Mouse (Mus musculus): ENCODE results near the gene Vps35l.

Gene Vps35l

DNA sequence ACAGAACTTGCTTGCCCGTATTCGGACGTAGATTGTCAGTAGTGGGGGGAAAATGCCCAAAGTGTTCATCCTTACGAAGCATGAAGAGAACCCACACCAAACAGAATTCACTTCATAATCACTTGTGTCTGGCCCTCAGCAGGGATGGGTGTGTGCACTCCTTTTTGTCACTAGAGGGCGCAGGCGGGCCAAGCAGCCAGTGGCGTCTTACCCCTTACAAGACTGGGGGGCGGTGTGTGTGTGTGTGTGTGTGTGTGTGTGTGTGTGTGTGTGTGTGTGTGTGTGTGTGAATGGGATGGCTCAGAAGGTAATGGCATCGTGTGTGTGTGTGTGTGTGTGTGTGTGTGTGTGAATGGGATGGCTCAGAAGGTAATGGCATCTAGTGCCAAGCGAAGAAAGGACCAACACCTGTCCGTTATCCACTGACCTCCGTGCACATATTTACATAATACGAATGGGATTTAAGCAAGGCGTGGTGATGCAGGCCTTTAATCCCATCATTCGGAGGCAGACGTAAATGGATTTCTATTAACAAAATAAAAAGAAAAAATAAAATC lies at the start of gene Vps35l:
Vps35l (plus strand) TSS at position 252 of the 557 bp plus-strand sequence.
- in situ Hi-C loops (cut with MboI; ENCODE audit: unreplicated experiment in 2 of 2): no loop called here

DNA sequence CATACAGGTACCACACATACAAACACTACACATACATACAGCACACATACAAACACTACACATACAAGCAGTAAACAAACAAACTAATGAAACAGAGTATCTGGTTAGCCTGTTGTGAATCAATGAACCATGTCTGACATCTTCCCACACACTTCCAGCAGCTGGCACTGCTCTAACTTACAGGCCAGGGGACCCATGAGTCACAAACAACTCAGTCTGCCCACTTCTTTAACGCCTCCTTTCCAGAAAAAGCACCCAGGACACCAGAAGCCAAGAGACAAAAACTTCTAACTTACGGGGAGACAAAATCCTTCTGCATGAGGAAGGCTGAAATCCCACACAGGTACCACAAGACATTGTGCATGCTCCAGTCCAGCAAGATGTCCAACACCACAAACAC lies 48.7 kb upstream of the Vps35l start:
- in situ Hi-C loops (cut with MboI; ENCODE audit: unreplicated experiment in 2 of 2): no loop called here

DNA sequence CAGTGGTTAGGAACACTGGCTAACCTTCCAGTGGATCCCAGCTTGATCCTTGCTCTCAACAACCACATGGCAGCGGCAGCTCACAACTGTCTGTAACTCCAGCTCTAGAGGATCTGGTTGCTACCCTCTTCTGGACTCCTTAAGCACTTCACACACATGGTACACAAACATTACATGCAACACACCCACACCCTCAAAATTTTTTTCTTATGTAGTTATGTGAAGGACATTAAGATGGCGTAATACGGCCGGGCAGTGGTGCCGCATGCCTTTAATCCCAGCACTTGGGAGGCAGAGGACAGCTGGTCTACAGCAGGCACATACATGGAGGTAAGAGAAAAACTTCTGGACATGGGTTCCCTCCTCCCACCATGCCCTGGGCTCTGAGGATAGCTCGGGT lies 43.9 kb upstream of the Vps35l start:
- in situ Hi-C loops (cut with MboI; ENCODE audit: unreplicated experiment in 2 of 2): loop anchor here in 1 of 2 experiments (5.0 kb wide), 1 partner anchor 169 kb away; no protein-coding TSS in a partner anchor

DNA sequence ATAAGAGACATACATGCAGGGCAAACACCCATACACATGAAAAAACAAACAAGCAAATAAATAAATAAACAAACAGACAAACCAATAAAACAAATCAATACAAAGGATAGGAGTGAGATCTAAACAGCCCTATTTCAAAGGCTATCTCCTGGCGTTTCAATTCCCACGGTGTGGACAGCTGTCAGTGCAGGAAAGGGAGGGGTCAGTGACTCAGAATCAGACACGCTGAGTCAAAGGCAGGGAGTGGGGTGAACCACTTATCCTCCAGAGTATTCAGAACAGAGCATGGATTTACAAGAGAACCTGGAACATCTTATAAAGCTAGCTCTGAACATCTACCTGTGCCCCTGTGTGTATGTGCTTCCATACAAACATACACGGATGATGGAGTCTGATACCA lies 42.9 kb upstream of the Vps35l start:
- in situ Hi-C loops (cut with MboI; ENCODE audit: unreplicated experiment in 2 of 2): loop anchor here in 1 of 2 experiments (5.0 kb wide), 1 partner anchor 170 kb away; no protein-coding TSS in a partner anchor

GRCm38 (mm10) chr7:118698882-118699281 lies 41.1 kb upstream of the Vps35l start:
- in situ Hi-C loops (cut with MboI; ENCODE audit: unreplicated experiment in 2 of 2): loop anchor here in 1 of 2 experiments (5.0 kb wide), 1 partner anchor 172 kb away; no protein-coding TSS in a partner anchor

DNA sequence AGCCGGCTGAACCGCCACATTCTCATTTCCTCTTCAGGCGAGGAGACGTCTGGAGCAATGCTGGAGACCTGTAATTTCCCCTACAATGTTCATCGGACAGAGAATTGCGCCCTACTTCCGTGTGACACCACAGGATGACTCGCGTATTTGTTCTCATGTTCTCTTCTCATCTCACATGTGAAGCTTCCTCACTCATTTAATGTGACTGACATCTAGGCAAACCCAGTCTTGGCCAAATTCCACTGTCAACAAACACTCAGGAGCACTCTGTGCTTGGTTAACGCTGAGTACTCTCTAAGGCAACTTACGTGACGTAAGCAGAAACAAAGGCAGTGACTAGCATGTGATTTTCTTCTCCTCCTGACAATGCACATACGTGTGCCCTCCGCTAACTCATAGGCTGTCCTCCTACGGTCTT lies 36.9 kb upstream of the Vps35l start:
- in situ Hi-C loops (cut with MboI; ENCODE audit: unreplicated experiment in 2 of 2): no loop called here

- in situ Hi-C loops (cut with MboI; ENCODE audit: unreplicated experiment in 2 of 2): no loop called here
Measured at GRCm38 (mm10) chr7:118704001-118704850, 35.8 kb upstream of the Vps35l start.

DNA sequence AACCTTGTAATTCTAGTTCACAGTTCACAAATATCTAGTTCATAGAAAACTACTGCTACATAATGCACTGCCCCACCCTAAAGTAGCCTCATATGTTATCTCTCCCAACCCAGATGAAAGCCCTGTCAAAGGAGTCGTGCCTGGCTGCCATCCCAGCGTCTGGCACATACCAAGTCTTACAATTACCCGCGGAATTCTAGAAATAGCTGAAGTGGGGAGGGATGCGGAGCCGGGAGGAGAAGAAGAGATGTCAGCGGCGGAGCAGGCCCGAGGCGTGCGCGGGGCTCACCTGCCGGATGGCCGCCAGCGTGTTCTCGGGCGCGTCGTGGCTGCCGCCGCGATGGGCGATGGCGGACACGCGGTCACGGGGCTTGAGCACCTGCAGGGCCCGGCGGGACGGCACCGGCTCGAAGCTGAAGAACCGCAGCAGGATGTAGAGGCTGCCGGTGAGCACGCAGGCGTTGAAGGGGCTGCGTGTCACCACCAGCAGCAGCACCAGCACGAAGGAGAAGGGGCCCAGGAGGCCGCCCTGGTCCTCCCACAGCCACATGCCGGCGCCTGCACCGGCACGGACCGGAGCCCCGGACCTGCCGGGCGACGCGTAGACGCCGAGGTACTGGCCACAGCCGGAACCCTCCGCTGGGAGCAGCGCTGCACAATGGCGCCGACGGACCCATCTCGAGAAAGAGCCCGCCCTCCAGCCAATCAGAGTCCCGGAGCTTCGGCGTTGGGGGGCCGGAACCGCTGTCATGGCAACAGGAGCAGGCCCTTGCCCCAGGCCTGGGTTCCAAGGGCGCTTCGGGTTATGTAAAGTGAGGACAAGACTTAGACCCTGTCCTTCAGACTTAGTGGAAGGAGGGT lies 34.7 kb upstream of the Vps35l start, which contains the start of gene Gde1:
Gde1 (minus strand) TSS at position 678 of the 861 bp plus-strand sequence.
- in situ Hi-C loops (cut with MboI; ENCODE audit: unreplicated experiment in 2 of 2): no loop called here

DNA sequence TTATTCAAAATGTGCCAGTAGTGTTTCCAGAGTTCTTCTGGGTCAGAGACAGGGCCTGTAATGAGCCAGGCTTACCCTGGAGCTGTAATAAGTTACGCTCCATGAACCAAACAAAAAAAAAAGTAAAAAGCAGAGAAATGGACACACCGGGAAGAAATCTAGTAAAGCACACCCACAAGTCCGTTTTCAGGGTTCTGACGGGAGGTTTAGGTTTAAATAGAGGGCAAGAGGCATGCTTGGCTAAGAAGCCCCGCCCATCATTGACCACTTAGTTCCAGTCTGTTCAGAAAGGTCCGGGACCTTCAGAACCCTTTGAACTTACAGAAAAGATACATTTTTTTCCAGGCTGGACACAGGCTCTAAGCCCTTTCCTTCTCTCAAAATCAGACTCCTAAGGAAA lies 34.0 kb upstream of the Vps35l start:
- in situ Hi-C loops (cut with MboI; ENCODE audit: unreplicated experiment in 2 of 2): no loop called here

- in situ Hi-C loops (cut with MboI; ENCODE audit: unreplicated experiment in 2 of 2): no loop called here
Measured at GRCm38 (mm10) chr7:118706488-118706887, 33.5 kb upstream of the Vps35l start.

DNA sequence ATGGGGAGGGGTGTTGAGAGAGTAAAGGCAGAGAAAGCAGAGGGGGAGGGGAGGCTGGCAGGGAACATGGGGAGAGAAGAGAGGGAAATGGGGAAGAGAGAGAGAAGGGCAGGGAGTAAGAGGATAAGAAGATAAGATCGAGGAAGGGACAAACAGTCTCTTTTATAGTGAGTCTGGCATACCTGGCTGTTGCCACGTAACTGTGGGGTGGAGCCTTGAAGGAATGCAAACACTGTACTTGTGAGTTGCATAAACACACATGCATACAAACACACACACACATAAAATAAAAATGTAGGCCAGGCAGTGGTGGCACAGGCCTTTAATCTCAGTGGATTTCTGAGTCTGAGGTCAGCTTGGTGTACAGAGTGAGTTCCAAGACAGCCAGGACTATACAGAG lies 32.8 kb upstream of the Vps35l start:
- in situ Hi-C loops (cut with MboI; ENCODE audit: unreplicated experiment in 2 of 2): no loop called here

GRCm38 (mm10) chr7:118708002-118708401 lies 32.0 kb upstream of the Vps35l start:
- in situ Hi-C loops (cut with MboI; ENCODE audit: unreplicated experiment in 2 of 2): no loop called here

GRCm38 (mm10) chr7:118710776-118711175 lies 29.2 kb upstream of the Vps35l start:
- in situ Hi-C loops (cut with MboI; ENCODE audit: unreplicated experiment in 2 of 2): no loop called here

- in situ Hi-C loops (cut with MboI; ENCODE audit: unreplicated experiment in 2 of 2): no loop called here
Measured at GRCm38 (mm10) chr7:118712228-118713173, 27.5 kb upstream of the Vps35l start, which contains the start of gene Ccp110. TSS of gene Ccp110 (plus strand) at chr7:118712552.

DNA sequence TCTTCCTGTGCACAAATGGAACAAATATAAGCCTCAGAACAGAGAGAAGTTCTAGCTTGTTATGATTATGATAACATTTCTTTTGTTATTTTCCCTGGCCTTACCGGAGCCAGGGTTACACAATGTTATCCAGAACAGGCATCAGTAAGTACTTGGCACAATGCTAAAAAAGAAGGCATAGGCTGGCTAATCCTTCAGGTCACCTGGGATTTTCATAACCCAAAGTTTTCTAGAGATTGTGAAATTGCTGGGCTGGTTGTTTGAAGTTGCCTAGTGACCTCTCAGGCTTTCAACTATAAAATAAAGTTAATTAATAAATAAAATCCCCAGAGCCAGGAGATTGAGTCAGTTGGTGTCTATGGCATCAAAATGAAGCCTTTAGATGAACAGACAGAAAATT lies 25.2 kb upstream of the Vps35l start:
- in situ Hi-C loops (cut with MboI; ENCODE audit: unreplicated experiment in 2 of 2): no loop called here

DNA sequence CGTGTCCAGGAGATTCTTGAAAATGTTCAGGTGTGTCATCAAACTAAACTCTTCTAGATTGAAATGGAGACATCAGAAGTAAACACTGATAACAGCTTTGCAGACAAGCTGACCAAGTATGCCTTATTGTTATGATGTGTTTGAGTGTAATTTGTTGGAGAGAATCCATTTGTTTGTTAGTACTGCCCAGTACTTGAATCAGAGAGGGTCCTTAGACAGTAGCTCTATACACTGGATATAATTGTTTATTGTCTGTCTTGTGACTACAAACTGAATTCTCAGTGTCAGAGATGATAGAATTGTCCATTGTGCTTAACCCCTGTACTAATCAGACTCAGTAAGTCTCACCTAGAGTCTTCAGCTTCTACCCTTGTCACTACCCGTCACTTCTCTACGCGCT lies 22.0 kb upstream of the Vps35l start:
- in situ Hi-C loops (cut with MboI; ENCODE audit: unreplicated experiment in 2 of 2): no loop called here

GRCm38 (mm10) chr7:118723927-118724326 lies 16.1 kb upstream of the Vps35l start:
- in situ Hi-C loops (cut with MboI; ENCODE audit: unreplicated experiment in 2 of 2): no loop called here

- in situ Hi-C loops (cut with MboI; ENCODE audit: unreplicated experiment in 2 of 2): no loop called here
Measured at GRCm38 (mm10) chr7:118725459-118725858, 14.6 kb upstream of the Vps35l start.

DNA sequence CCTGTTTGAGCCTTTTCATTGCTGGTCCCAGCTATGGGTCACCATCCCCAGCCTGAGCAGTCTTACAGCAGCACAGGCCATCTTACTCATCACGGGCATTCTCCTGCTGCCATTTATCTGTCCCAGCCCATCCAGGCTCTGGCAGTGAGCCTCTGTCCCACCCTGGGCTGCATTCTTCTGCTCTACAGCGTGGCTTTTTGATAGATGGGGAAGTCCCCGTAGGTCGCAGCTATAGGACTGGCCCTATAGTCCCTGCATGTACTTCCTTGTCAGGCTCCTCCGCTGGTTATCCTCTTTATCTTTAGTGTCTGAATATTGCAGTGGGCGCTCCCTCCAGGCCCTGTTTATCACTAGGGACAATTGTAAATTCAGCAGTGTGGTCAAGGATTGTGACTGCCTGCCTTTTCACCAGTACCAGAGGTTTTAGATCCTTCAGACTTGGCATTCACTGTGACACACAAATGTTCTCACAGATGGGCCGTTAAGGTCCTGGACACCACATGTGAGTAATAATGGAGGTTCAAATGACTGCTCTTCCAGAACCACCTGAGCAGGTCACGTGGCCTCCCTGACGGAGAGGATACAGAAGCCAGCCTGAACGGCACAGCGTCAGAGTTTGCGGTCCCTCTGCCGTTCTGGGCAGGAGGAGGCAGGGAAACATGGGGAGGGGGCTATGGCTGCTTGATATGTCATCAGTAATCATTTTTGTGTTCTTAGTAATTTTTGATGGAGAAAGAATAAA lies 11.0 kb upstream of the Vps35l start:
- in situ Hi-C loops (cut with MboI; ENCODE audit: unreplicated experiment in 2 of 2): no loop called here

Measured in v-Abl transformed pro-B cells (cell line).